Mouse (Mus musculus) bone marrow macrophage, adult 2 months (primary cell): ENCODE results near the gene Fgf8. TPM values are rescaled to one million over a fixed set of nuclear protein-coding genes. Genes with fewer than 3 reads are reported as not detected.

ENCODE experiments used
- H3K27ac ChIP-seq: 2 replicates; pipeline ENCODE4 v1.5.1; 2012; ENCODE audit warnings: low read depth, low read length; ENCODE audit not compliant: insufficient read depth
- H3K4me1 ChIP-seq: 2 replicates; pipeline ENCODE4 v1.6.1; 2012; ENCODE audit warnings: low read length; ENCODE audit not compliant: control insufficient read depth, insufficient read depth
- H3K4me3 ChIP-seq: 2 replicates; pipeline ENCODE4 v1.5.1; 2012; ENCODE audit warnings: mild to moderate bottlenecking, low read length, moderate library complexity; ENCODE audit not compliant: insufficient read depth
- CTCF ChIP-seq: IDR thresholded peaks from 2 replicates; pipeline ENCODE4 v1.5.1; 2012; ENCODE audit warnings: low read depth, mild to moderate bottlenecking, low read length, moderate library complexity
- POLR2A ChIP-seq: IDR thresholded peaks from 2 replicates; pipeline ENCODE4 v1.6.1; 2012; ENCODE audit warnings: mild to moderate bottlenecking, low read depth, low read length, borderline replicate concordance
- polyA plus RNA-seq: library from polyadenylated mRNA; stranded (reverse); fragments of >200 nt; gene quantifications from 2 replicates; pipeline ENCODE4 v1.2.4, GENCODE M21; 2012; ENCODE audit not compliant: missing spikeins, insufficient read depth, insufficient read length

Gene Fgf8
- polyA plus RNA-seq, 1 experiment = not detected

GRCm38 (mm10) chr19:45730042-45730441, 12.7 kb downstream of the Fgf8 start:
- Histone ChIP-seq H3K27ac (no peak overlapping the region), H3K4me1 (no peaks in the 10 kb centered on the region), H3K4me3 (no peak overlapping the region)
- TF ChIP-seq CTCF (no peak), POLR2A (no peak)

DNA sequence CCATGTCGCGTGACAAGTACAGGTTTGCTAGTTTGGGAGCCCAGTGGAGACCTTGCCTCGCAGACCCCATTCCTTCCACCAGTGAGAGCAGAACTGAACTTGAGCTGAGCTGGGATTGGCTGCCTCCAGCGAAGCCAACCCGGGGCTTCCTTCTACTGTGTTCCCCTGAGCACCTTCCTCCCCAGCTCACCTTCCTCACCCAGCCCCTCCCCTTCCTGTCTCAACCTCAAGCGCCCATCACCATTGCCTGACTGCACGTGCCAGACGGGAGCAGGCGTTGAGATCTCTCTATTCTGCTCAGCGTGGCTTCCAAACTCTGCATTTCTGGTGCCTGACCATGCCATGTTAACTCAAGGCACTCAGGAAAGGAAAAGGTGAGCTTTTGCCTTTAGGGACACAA, 15.5 kb downstream of the Fgf8 start:
- no peak overlapping the region for H3K4me3 ChIP-seq
- TF ChIP-seq POLR2A = no peak
- no peak for TF ChIP-seq CTCF

DNA sequence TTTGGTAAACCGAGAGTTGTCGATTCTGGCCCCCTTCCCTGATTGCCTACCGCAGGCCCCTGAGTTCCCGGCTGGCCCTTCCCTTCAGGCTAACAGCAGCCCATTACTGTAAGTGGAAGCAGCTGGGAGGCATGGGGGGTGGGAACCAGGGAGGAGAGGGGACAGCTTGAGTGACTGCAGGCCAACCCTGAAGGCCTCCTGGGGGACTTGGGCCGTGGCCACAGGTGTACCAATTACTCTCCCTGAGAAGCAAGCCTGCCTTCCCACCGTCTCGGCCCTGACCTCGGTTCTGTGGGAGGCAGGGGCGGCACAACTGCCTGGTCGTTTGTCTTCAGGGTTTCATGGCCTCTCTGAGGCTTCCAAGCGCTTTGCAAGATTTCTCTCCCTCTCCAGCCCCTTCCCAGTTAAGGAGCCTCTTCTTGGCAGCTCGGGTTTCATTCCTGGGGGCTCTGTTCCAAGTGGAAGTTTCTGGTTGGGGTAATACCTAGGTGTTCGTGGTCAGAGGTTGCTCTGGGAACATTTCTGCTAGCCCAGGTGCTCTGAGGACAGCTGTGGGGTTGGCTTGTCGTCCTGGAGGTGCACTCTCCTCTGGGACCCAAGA, 16.9 kb downstream of the Fgf8 start:
- no peak overlapping the region for H3K4me3 ChIP-seq
- no peak overlapping the region for H3K27ac ChIP-seq
- H3K4me1 ChIP-seq = no peaks in the 10 kb centered on the region
- TF ChIP-seq CTCF (no peak), POLR2A (no peak)

More for the DNA sequence above, 15.5 kb downstream of the Fgf8 start:
- H3K27ac ChIP-seq = no peak overlapping the region
- no peaks in the 10 kb centered on the region for H3K4me1 ChIP-seq

- H3K4me3 ChIP-seq = no peak overlapping the region
- TF ChIP-seq CTCF (no peak), POLR2A (no peak)
- no peak overlapping the region for H3K27ac ChIP-seq
- no peaks in the 10 kb centered on the region for H3K4me1 ChIP-seq
Observed at GRCm38 (mm10) chr19:45722188-45722587, 20.5 kb downstream of the Fgf8 start.

DNA sequence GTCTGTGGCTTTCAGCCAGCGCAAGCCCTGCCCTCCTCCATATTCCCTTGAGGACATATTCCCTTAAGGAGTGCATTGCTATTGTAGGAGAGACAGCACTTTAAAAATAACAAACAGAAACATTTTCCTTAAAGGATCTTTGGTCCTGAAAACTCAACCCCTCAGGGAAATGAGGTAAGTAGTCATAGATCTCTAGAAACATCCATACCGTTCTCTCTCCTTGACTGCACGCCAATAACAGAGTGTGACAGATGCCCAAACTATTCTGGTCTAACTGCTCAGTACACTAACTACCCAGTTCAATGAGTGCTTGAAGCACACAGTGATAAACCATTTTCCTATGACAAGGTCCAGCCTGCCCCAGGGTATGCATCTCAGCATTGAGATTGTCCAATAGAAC, 24.4 kb downstream of the Fgf8 start:
- no peaks in the 10 kb centered on the region for H3K4me1 ChIP-seq
- TF ChIP-seq CTCF (no peak), POLR2A (no peak)
- H3K27ac ChIP-seq = no peak overlapping the region
- no peak overlapping the region for H3K4me3 ChIP-seq

DNA sequence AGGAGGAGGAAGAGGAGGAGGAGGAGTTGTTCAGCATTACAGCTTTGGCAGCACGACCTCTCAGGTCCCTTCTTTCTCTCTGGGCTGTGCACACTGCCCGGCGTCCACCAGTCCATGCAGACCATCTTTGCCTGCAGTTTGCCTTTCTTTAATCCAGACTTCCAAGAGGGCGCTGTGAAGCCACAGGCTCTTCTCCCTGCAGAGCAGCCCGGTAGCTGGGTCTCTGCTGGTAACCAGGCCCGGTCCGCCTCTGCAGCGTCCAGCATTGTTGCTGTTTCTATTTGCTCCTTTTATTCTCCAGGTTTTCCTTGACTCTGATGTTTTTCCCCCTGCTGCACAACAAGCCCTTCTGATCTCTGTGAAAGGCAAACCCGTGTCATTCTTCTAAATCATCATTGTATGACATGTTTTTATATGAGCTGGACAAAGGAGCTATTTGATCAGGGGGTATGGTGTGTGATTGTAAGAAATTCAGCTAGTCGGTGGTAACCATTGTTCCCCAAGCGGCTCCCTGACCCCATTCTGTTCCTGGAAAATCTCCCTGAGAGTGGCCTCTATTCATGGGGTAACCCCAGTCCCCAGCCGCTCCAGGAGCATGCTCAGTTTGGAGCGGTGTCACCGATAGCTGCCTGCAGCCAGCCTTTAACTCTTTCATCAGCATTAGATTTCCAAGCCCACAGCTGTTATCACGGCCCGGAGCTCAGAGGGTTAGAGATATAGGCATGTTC, 25.1 kb downstream of the Fgf8 start:
- no peak overlapping the region for H3K4me3 ChIP-seq
- no peaks in the 10 kb centered on the region for H3K4me1 ChIP-seq
- TF ChIP-seq POLR2A (no peak), CTCF (no peak)

DNA sequence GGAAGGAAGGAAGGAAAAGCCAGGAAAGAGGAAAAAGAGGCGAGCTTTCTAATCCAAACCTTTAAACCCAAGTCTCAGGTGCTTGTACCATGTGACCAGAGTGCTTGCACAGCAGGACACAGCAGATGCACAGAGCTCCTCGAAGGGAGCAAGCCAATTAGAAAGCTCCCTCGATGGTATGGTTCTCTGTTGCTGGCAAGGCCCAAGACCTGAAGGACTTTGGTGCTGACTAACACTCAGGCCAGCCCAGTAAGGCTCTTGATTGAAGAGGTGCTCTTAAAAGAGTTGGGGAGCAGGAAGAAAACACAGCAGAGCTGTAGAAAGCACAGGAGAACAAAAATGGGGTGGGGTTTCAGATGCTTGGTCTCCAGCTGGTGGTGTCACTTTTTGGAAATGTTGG, 34.0 kb downstream of the Fgf8 start:
- no peak overlapping the region for H3K4me3 ChIP-seq
- TF ChIP-seq CTCF (no peak), POLR2A (no peak)
- H3K4me1 ChIP-seq = no peaks in the 10 kb centered on the region
- no peak overlapping the region for H3K27ac ChIP-seq

More for the DNA sequence above, 25.1 kb downstream of the Fgf8 start:
- H3K27ac ChIP-seq = no peak overlapping the region

GRCm38 (mm10) chr19:45696281-45696600, 46.5 kb downstream of the Fgf8 start:
- Histone ChIP-seq H3K27ac (no peak overlapping the region), H3K4me3 (no peak overlapping the region), H3K4me1 (no peaks in the 10 kb centered on the region)
- no peak for TF ChIP-seq CTCF
- TF ChIP-seq POLR2A = no peak

DNA sequence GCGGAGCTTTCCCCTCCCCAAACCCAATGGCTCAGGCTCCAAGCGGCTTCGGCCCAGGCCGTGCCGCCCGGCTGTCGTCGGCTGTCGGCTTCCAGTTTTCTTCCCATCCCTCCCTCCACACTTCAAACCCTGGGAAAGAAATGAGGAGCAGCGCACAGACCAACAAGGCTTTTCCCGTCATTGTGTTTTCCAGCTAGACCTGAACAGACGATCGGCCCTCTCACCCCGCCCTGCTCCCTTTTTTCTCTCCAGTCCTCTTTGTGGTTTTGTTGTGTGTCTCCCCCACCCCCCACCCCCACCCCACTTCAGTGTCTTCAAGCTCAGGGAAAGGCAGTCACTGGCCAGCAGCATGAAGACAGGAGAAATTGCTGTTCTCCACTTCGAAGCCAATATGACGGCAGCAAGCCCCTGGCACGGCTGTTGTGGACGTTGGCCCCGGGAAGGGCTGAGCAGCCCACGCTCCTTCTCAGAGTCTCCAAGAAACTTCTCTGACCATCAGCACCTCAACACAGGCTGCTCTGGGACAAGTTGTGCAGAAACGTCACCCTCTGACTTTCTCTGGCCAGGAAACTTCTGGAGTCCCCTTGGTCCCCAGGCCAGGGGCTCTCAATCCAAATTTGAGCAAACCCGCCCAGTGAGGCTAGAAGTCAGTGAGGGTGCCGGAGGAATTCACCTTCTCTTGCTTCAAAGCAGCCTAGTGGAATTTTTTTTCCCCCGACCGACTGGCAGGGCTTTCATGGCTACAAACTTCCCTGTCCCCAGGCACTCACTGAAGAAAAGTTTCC, 47.0 kb downstream of the Fgf8 start:
- Histone ChIP-seq H3K4me3 (no peak overlapping the region), H3K4me1 (no peaks in the 10 kb centered on the region), H3K27ac (no peak overlapping the region)
- TF ChIP-seq POLR2A (no peak), CTCF (no peak)

GRCm38 (mm10) chr19:45694056-45694455, 48.7 kb downstream of the Fgf8 start:
- no peaks in the 10 kb centered on the region for H3K4me1 ChIP-seq
- H3K27ac ChIP-seq = no peak overlapping the region
- no peak for TF ChIP-seq POLR2A
- peak; percentile 40 for TF ChIP-seq CTCF
- H3K4me3 ChIP-seq = no peak overlapping the region
